Mouse (Mus musculus): ENCODE measurements around the gene Mastl.

DNA sequence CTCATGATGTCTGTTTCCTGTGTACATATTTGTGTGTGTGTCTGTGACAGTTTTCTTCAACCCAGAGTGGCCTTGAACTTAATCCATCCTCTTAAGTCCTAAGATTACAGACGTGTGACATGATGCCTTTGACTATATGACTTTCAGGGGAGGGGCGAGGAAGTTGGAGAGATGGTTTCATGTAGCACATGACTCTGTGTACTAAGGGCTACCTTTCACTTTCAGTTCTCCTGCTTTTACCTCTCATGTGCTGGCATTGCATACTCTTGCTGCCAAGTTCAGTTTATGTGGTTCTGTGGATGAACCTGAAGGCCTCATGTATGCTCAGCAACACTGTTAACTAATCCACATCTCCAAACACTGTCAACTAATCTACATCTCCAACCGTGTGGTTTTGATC, 16.5 kb upstream of the Mastl start:
- TF ChIP-seq CTCF (IDR thresholded peaks at IDR 0.05; ENCODE audit: low read depth) (no peak), EP300 (IDR thresholded peaks at IDR 0.05; ENCODE audit: low read depth) (no peak)

Data from liver, embryonic 14.5 days (tissue).